Mouse (Mus musculus) thymus, postnatal 0 days (tissue): Measurements from ENCODE around the gene Sgk1. TPM values are rescaled to one million over a fixed set of nuclear protein-coding genes. Genes with fewer than 3 reads are reported as not detected.
"Not testable (repeated sequence)": the region's sequence is repeated elsewhere in the genome, so short reads cannot be mapped to it uniquely, and the experiment has no call there.

Experiments used
- DNase-seq: peaks from one replicate; pipeline ENCODE4 v3.0.0-alpha.2; 2015; ENCODE audit warnings: low spot score
- polyA plus RNA-seq: library from polyadenylated mRNA; unstranded; fragments of >200 nt; fragmentation: Nextera tagmentation; extraction: Ambion mirVana; gene quantifications from 2 replicates; pipeline ENCODE4 v1.2.1, GENCODE M21; 2015

The Sgk1 gene
- polyA plus RNA-seq, 1 experiment from 2014 or later: 26.0 TPM

- no peak for DNase-seq
Observed at GRCm38 (mm10) chr10:21866504-21866903, 15.5 kb upstream of the Sgk1 start.

GRCm38 (mm10) chr10:21868221-21868620, 13.8 kb upstream of the Sgk1 start:
- DNase-seq: no peak

GRCm38 (mm10) chr10:21868623-21869022, 13.4 kb upstream of the Sgk1 start:
- no peak for DNase-seq

GRCm38 (mm10) chr10:21881837-21882183, 174 bp upstream of the Sgk1 start:
- no peak for DNase-seq

GRCm38 (mm10) chr10:21883587-21883986, 1.6 kb downstream of the Sgk1 start:
- DNase-seq: no peak

GRCm38 (mm10) chr10:21884534-21884933, 2.5 kb downstream of the Sgk1 start:
- DNase-seq: no peak

GRCm38 (mm10) chr10:21889141-21889765, 7.3 kb downstream of the Sgk1 start:
- no peak for DNase-seq

GRCm38 (mm10) chr10:21890293-21890692, 8.3 kb downstream of the Sgk1 start:
- no peak for DNase-seq

- no peak for DNase-seq
Observed at GRCm38 (mm10) chr10:21891442-21891841, 9.5 kb downstream of the Sgk1 start.

GRCm38 (mm10) chr10:21892104-21892503, 10.1 kb downstream of the Sgk1 start:
- no peak for DNase-seq

- DNase-seq: no peak
Observed at GRCm38 (mm10) chr10:21898417-21898816, 16.4 kb downstream of the Sgk1 start.

GRCm38 (mm10) chr10:21898851-21899250, 16.9 kb downstream of the Sgk1 start:
- DNase-seq: not testable (repeated sequence)

- DNase-seq: no peak
Observed at GRCm38 (mm10) chr10:21899397-21899796, 17.4 kb downstream of the Sgk1 start.

- no peak for DNase-seq
Observed at GRCm38 (mm10) chr10:21902152-21903140, 20.5 kb downstream of the Sgk1 start.

GRCm38 (mm10) chr10:21904151-21904550, 22.2 kb downstream of the Sgk1 start:
- DNase-seq: no peak

GRCm38 (mm10) chr10:21905616-21906015, 23.6 kb downstream of the Sgk1 start:
- peak; percentile 81 for DNase-seq

GRCm38 (mm10) chr10:21906894-21907446, 25.0 kb downstream of the Sgk1 start:
- DNase-seq: peak; percentile 54

GRCm38 (mm10) chr10:21907784-21908183, 25.8 kb downstream of the Sgk1 start:
- DNase-seq: no peak

- DNase-seq: peak; percentile 25
Observed at GRCm38 (mm10) chr10:21908686-21909085, 26.7 kb downstream of the Sgk1 start.

- DNase-seq: no peak
Observed at GRCm38 (mm10) chr10:21910334-21910733, 28.4 kb downstream of the Sgk1 start.

GRCm38 (mm10) chr10:21911303-21911947, 29.4 kb downstream of the Sgk1 start:
- DNase-seq: peak; percentile 74

GRCm38 (mm10) chr10:21914751-21915150, 32.8 kb downstream of the Sgk1 start:
- no peak for DNase-seq
